Mouse (Mus musculus) embryonic facial prominence, embryonic 12.5 days (tissue): Measurements from ENCODE around the gene Irf7. TPM values are rescaled to one million over a fixed set of nuclear protein-coding genes. Genes with fewer than 3 reads are reported as not detected.

Source experiments
- ATAC-seq: fragments of 200-750 bp; cut with Nextera tagmentation; 2 replicates; pipeline ENCODE4 v1.8.0; 2017; ENCODE audit not compliant: insufficient number of reproducible peaks, insufficient read depth, low FRiP score, low TSS enrichment
- H3K27ac ChIP-seq: fragments of 300-500 bp; sonication (generic); 2 replicates; pipeline ENCODE4 v1.5.1; 2016; ENCODE audit warnings: mild to moderate bottlenecking
- H3K27me3 ChIP-seq: fragments of 300-500 bp; sonication (generic); 2 replicates; pipeline ENCODE4 v1.6.1; 2016; ENCODE audit warnings: mild to moderate bottlenecking, moderate library complexity
- H3K36me3 ChIP-seq: fragments of 300-500 bp; sonication (generic); 2 replicates; pipeline ENCODE4 v1.6.1; 2016; ENCODE audit warnings: mild to moderate bottlenecking
- H3K4me1 ChIP-seq: fragments of 300-500 bp; sonication (generic); 2 replicates; pipeline ENCODE4 v1.6.1; 2016
- H3K4me2 ChIP-seq: fragments of 300-500 bp; sonication (generic); replicated peaks from 2 replicates; pipeline ENCODE4 v1.6.1; 2016; ENCODE audit warnings: mild to moderate bottlenecking, moderate library complexity
- H3K4me3 ChIP-seq: fragments of 300-500 bp; sonication (generic); 2 replicates; pipeline ENCODE4 v1.5.1; 2016; ENCODE audit warnings: mild to moderate bottlenecking
- H3K9ac ChIP-seq: fragments of 300-500 bp; sonication (generic); 2 replicates; pipeline ENCODE4 v1.6.1; 2016; ENCODE audit warnings: mild to moderate bottlenecking, moderate library complexity
- H3K9me3 ChIP-seq: fragments of 300-500 bp; sonication (generic); 2 replicates; pipeline ENCODE4 v1.6.1; 2016; ENCODE audit warnings: mild to moderate bottlenecking, moderate library complexity
- WGBS: fragments of 180-500 bp; shearing (Covaris S2); methylation state at CpG from one replicate; pipeline ENCODE4 v1.1.7; 2016; 5-methylcytosine and 5-hydroxymethylcytosine counted together
- polyA plus RNA-seq: library from polyadenylated mRNA; unstranded; fragments of >200 nt; fragmentation: Nextera tagmentation; extraction: Ambion mirVana; gene quantifications from 2 replicates; pipeline ENCODE4 v1.2.1, GENCODE M21; 2016

Gene Irf7
- polyA plus RNA-seq, 1 experiment from 2014 or later = 0.99 TPM

DNA sequence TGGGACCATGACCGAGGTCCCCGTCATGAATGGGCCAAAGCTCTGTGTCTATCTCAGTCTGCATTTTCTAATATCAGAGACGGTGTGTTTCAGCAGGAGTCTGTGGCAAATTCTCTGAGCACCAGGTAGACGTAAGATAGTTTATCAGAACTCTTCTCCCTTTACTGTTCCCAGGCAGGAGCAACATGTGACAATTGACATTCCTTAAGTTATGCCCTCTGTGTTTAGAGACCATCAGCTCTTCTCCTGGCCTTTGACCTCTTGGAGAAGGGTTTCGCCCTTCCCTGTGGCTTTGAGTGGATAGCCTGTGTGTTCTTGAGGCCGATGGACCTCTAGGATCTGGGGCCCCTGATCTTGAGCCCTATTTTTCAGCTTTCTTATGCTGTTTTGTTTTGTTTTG is 36.6 kb downstream of the Irf7 start:
- 62% methylated on average over 6 of the region's 6 CpGs for whole genome bisulfite sequencing
- no peak for ATAC-seq
- peak overlapping the region; percentile 99 for H3K4me3 ChIP-seq
- H3K4me1 ChIP-seq = peaks cover 12% of the 10 kb centered on the region
- H3K9me3 ChIP-seq = no peaks in the 10 kb centered on the region
- no peak overlapping the region for H3K27ac ChIP-seq
- no peaks in the 10 kb centered on the region for H3K27me3 ChIP-seq
- H3K36me3 ChIP-seq = peaks cover 40% of the 10 kb centered on the region
- H3K4me2 ChIP-seq = peak overlapping the region; percentile 96
- H3K9ac ChIP-seq = peak overlapping the region; percentile 99

DNA sequence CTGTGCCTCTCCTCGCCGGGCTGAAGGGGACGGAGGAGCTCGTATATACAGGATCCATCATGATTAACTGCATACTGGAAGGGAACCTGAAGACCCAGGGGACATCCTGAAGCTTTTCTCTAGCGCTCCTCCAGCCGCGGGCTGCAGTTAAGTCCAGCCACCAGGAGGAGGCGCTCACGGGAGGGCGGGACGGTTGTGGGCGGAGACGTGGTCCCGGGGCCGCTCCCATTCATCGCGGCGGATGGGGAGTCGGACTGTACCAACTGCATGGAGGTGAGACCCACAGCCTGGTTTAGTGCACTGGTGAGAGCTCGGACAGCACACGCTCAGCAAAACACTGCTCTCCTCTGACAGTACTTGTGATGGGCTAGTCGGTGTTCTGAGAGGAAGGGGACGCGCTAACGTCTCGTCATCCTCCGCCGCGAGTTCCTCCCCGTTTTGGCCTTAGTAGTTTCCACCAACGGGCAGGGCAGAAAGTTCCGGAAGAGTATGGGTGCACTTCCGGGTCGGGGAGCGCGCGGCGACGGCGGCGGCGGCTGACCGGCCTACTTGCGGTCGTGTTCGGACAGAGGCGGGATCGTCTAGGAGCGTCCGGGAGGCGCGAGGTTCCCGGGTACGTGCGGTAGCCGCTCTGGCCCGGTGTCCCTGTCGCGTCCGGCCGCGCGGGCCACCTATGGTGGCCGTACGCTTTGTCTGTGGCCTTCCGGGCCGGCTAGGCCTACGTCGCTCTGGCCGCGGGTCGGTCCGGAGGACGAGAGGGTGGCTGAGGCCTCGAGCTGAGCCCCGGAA is 37.8 kb downstream of the Irf7 start, which contains the start of gene Phrf1:
TSS of gene Phrf1 (plus strand) at position 506 of the 789 bp plus-strand sequence.
- peak; percentile 85 for ATAC-seq
- peak within 1 kb of the TSS; percentile 99 for H3K9ac ChIP-seq
- no peaks in the 10 kb centered on the region for H3K9me3 ChIP-seq
- peak within 1 kb of the TSS; percentile 88 for H3K27ac ChIP-seq
- H3K36me3 ChIP-seq = peaks cover 28% of the 10 kb centered on the region
- under 1% methylated on average over 76 of the region's 76 CpGs for WGBS
- H3K27me3 ChIP-seq = no peaks in the 10 kb centered on the region
- peak within 1 kb of the TSS; percentile 99 for H3K4me3 ChIP-seq
- H3K4me1 ChIP-seq = peaks cover 12% of the 10 kb centered on the region
- peak within 1 kb of the TSS; percentile 96 for H3K4me2 ChIP-seq

DNA sequence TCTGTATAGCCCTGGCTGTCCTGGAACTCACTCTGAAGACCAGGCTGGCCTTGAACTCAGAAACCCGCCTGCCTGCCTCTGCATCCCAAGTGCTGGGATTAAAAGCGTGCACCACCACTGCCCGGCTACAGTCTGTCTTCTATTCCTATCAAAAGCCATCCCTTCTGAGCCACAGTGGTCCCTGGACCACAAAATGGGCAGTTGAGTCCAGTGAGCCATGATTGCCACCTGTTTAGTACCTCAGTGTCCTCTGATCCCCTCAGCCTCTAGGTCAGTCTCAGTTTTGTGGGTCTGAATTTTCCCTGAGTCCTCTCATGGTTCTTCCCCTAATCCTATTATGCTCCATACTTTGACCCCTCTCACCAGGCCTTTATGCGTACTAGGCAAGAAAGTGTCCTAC is 38.5 kb downstream of the Irf7 start:
- Histone ChIP-seq H3K4me1 (peaks cover 13% of the 10 kb centered on the region), H3K4me3 (peak overlapping the region; percentile 99; the same call in 1 of the 2 replicates), H3K9me3 (no peaks in the 10 kb centered on the region), H3K36me3 (peaks cover 21% of the 10 kb centered on the region), H3K4me2 (peak overlapping the region; percentile 96), H3K27me3 (no peaks in the 10 kb centered on the region), H3K9ac (0 out of 2 replicates have a peak overlapping the region, but pooled peaks have one; percentile 99), H3K27ac (no peak overlapping the region)
- ATAC-seq = no peak
- 75% methylated on average over 4 of the region's 4 CpGs for WGBS

DNA sequence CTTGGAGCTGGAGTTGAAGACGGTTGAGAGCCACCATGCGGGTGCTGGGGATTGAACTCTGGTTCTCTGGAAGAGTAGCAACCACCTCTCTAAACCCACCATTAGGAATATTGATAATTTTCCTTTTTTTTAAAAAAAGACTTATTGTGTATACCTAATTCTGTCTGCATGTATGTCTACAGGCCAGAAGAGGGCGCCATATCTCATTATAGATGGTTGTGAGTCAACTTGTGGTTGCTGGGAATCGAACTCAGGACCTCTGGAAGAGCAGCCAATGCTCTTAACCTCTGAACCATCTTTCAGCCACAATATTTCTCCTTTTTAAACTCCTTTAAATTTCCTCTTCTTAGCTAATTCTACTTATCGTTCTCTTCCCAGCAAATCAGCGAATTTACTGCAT is 39.7 kb downstream of the Irf7 start:
- H3K4me3 ChIP-seq = no peak overlapping the region
- WGBS = 79% methylated on average over 6 of the region's 6 CpGs
- no peak overlapping the region for H3K27ac ChIP-seq
- no peak overlapping the region for H3K4me2 ChIP-seq
- H3K9me3 ChIP-seq = no peaks in the 10 kb centered on the region
- H3K36me3 ChIP-seq = peaks cover 9% of the 10 kb centered on the region
- H3K4me1 ChIP-seq = peaks cover 21% of the 10 kb centered on the region
- H3K9ac ChIP-seq = no peak overlapping the region
- no peaks in the 10 kb centered on the region for H3K27me3 ChIP-seq
- no peak for ATAC-seq

DNA sequence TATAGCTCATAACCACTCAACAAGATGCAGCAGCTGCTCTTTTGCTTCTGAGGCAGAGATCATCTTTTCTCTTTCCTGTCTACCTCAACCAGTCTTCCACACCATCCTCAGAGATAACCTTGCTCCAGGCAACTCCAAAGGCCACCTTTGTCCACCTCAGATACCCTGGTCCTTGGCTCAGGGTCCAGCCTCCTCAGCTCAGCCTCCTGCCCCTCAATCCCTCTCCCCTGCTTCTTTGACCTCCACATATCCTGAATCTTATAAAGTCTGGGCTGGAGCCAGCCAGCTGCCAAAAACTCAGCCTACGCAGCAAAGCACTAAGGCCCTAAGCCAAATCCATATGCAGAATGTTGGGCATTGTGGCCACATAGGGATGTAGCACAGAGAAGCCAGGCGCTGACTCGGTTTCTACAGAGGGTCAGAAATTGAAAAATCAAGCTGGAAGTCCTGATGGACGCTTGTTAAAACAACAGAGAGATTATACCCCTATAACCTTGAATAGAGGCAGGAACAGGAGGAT is 43.5 kb downstream of the Irf7 start:
- H3K4me2 ChIP-seq = no peak overlapping the region
- H3K9me3 ChIP-seq = no peaks in the 10 kb centered on the region
- 90% methylated on average over 4 of the region's 4 CpGs for WGBS
- H3K27ac ChIP-seq = peak overlapping the region; percentile 90
- H3K4me3 ChIP-seq = no peak overlapping the region
- peaks cover 7% of the 10 kb centered on the region for H3K36me3 ChIP-seq
- no peaks in the 10 kb centered on the region for H3K27me3 ChIP-seq
- no peak overlapping the region for H3K9ac ChIP-seq
- H3K4me1 ChIP-seq = peaks cover 21% of the 10 kb centered on the region
- ATAC-seq = no peak

DNA sequence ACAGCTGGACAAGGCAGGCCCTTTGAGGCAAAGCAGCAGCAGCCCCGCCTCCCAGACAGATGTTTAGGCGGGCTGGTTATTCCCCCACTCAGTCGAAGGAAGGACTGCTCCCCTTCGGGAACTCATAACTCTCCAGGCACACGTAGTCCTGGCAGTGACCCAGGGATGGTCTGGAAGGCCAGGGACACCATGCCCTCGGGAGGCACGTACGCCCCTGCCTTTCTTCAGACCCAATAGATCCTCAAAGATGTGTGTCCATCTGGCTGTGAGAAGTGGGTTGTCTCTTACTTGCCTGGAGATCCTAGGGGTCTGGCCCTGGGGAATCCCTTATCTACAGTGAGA is 44.2 kb downstream of the Irf7 start:
- ATAC-seq = 0 out of 2 replicates have a peak, but pooled peaks have one; percentile 0

DNA sequence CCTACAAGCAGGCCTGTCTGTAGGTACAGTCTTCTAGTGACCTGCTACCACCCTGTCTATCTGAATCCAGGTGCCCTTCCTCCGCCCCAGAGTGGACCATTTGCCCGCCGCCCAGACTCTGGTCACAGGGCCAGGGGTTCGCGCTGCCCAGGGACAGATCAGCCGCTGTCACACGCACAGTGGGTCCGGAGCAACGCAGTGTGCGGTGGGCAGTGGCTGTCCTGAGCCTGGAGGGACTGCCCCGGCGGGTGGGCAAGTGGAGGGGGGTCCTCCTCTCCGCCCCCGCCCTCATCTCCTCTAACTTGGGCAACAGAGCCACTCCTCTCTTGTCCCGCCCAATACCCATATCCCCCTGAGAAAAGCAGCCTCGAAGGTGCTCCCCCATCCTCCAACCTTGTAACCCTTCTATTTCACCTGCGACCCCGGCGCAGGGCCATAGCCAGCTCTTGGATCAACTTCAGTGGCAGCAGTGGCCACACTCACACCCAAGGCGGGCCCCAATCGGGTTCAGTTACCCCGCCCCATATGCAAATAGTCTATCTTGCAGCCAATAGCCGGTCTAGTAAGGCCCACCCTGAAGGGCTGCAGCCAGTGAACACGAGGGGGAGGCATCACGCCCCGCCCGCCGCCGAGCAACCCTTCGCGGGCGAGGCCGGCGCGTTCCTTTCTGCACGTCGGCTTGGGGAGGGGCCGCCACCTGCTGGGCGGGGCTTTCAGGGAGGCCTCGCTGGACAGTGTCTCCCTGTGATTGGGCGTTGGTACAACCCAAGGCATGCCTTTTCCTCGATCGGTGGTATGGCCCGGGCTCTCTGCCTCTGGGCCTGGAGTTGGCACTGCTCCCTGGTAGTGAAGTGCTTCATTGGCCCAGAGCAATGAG is 44.8 kb downstream of the Irf7 start:
- Histone ChIP-seq H3K9me3 (no peaks in the 10 kb centered on the region), H3K4me1 (peaks cover 29% of the 10 kb centered on the region), H3K4me3 (peak overlapping the region; percentile 52), H3K9ac (peak overlapping the region; percentile 70), H3K4me2 (peak overlapping the region; percentile 95), H3K36me3 (peaks cover 15% of the 10 kb centered on the region), H3K27ac (peak overlapping the region; percentile 90), H3K27me3 (no peaks in the 10 kb centered on the region)
- 3% methylated on average over 44 of the region's 44 CpGs for WGBS
- ATAC-seq = peak; percentile 95

More for the DNA sequence above, 44.2 kb downstream of the Irf7 start:
- Histone ChIP-seq H3K4me2 (peak overlapping the region; percentile 95), H3K9me3 (no peaks in the 10 kb centered on the region), H3K9ac (peak overlapping the region; percentile 28), H3K27ac (peak overlapping the region; percentile 90), H3K36me3 (peaks cover 14% of the 10 kb centered on the region), H3K27me3 (no peaks in the 10 kb centered on the region), H3K4me3 (peak overlapping the region; percentile 52), H3K4me1 (peaks cover 23% of the 10 kb centered on the region)
- 15% methylated on average over 8 of the region's 8 CpGs for WGBS

DNA sequence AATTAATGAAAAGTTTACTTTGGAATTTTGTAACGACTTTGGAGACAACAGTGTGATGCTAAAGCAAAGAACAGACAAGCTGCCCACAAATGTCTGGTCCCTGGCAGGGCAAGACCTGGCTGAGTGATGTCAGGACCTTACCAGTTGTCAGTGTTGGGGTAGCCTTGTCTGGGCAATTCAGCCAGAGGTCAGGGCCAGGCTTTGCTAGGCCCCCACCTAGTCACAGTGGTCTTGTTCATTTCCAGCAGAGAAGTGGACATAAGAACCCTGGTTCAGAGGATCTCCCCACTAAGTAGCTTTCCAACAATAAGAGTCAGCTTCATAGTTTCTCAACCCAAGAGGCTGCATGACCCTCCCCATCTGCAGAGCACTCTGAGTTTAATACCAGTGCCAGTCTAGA is 45.9 kb downstream of the Irf7 start:
- no peak for ATAC-seq
- H3K9me3 ChIP-seq = no peaks in the 10 kb centered on the region
- 0 out of 2 replicates have a peak overlapping the region, but pooled peaks have one; percentile 23 for H3K27ac ChIP-seq
- peaks cover 34% of the 10 kb centered on the region for H3K4me1 ChIP-seq
- H3K4me2 ChIP-seq = peak overlapping the region; percentile 95
- 83% methylated on average over 1 of the region's 1 CpGs for WGBS
- H3K9ac ChIP-seq = no peak overlapping the region
- H3K27me3 ChIP-seq = no peaks in the 10 kb centered on the region
- H3K4me3 ChIP-seq = peak overlapping the region; percentile 52; the same call in 1 of the 2 replicates
- H3K36me3 ChIP-seq = peaks cover 15% of the 10 kb centered on the region

DNA sequence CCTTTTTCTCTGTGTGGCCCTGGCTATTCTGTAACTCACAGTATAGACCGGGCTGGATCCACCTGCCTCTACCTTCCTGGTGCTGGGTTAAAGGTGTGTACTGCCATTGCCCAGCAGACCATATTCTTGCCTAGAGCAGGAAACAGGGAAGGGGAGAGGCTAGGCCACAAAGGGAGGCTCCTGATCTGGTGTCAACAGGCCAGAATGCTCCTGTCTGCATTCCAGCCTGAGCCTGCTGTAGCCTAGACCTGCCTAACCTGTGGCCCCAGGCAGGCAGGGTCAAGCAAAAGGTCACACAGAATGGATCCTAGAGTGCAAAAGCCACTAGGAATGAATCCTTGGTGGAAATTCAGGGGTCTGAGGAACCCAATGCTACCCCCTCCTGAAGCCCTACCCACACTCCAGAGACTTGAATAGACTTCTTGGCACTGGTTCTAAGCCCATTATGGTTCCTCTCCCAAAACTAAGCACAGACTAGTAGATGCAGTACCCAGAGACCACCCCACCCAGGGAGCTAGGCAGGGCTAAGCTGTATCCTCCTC is 46.7 kb downstream of the Irf7 start:
- Histone ChIP-seq H3K27me3 (no peaks in the 10 kb centered on the region), H3K9ac (no peak overlapping the region), H3K36me3 (peaks cover 15% of the 10 kb centered on the region), H3K27ac (no peak overlapping the region), H3K4me2 (no peak overlapping the region), H3K9me3 (no peaks in the 10 kb centered on the region), H3K4me1 (peaks cover 40% of the 10 kb centered on the region), H3K4me3 (no peak overlapping the region)
- ATAC-seq = no peak
- WGBS = 88% methylated on average over 1 of the region's 1 CpGs

DNA sequence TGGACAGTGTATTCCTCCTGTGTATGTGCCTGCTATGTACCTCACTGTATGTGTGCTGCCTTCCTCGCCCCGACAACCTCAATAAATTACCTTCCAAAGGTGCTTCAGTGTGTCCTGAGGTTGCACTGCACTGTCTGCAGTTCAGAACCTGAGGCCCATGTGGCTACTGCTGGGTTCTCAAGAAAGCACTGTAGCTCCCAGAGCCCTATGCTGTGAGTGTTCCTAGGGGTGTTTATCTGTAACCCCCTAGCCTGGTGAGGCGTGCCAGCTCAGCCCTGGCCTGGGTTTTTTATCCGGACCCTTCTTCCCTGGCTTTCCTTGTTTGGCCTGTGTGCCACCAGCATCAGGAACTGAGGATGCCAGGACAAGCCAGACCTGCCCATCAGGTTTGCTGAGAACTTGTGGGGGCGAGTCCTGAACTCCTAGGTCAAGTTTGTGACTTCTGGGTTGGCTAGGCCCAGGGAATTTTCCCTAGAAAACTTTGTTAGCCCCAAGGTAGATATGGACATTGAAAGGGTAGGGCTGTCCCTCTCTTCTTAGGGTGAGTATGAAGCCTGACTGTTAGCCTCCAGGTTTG is 47.6 kb downstream of the Irf7 start:
- no peak overlapping the region for H3K9ac ChIP-seq
- no peak for ATAC-seq

DNA sequence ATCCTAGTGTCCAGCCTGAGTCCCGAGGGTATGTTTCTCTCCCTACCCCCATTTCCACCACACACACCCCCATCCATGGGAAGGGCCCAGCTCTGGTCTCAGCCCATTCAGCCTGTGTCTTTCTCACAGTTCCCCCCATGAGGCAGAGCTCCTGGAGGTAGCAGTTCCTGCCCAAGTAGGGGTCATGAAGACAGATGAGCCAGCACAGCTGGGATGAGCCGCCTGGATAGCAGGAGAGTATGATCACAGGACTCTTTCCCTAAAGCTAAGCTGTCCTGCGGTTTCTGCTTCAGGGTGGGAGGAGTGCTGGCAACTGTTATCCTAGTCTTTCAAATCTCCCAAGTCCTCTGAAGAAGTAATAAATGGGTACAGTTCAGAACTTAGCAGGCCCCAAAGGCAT is 48.1 kb downstream of the Irf7 start:
- Histone ChIP-seq H3K4me1 (peaks cover 40% of the 10 kb centered on the region), H3K4me3 (no peak overlapping the region), H3K27ac (no peak overlapping the region), H3K9me3 (no peaks in the 10 kb centered on the region), H3K9ac (no peak overlapping the region), H3K36me3 (peaks cover 15% of the 10 kb centered on the region), H3K4me2 (no peak overlapping the region), H3K27me3 (no peaks in the 10 kb centered on the region)
- no peak for ATAC-seq
- 85% methylated on average over 3 of the region's 3 CpGs for WGBS

More for the DNA sequence above, 47.6 kb downstream of the Irf7 start:
- Histone ChIP-seq H3K36me3 (peaks cover 15% of the 10 kb centered on the region), H3K4me2 (no peak overlapping the region), H3K4me1 (peaks cover 40% of the 10 kb centered on the region), H3K4me3 (no peak overlapping the region), H3K27ac (no peak overlapping the region), H3K9me3 (no peaks in the 10 kb centered on the region), H3K27me3 (no peaks in the 10 kb centered on the region)
- 79% methylated on average over 5 of the region's 5 CpGs for WGBS
